Mouse (Mus musculus) heart, postnatal 4 days (tissue): ENCODE measurements at regions not wholly inside any gene's neighbourhood (a gene's known extent, or its start where the extent isn't known, plus 50 kb on each side); places are given as distances from the start of the nearest gene placed in this dataset.

Source experiments
- DNase-seq: peaks from one replicate; pipeline ENCODE4 v3.0.0; 2021

DNA sequence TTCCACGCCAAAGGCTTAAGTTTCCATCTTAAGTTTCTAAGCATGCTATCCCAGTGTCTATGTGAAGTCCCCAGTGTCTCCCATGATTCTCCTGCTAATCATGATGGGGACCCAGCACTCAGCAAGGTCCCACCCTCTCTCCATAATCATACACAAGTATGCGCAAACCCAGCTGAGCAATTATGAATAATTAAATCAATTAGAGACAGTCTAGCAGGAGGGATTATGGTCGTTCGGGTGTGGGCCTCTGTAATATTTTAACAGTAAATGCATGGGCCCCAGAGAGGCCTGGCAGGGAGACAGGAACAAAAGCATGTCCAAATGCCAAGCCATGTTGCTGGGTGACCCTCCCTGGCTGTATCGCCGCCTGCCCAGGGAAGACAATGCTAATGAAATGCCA lies 73.1 kb upstream of the Msx1 start:
- DNase-seq: no peak

- no peak for DNase-seq
These were observed 71.3 kb upstream of the Msx1 start for GRCm38 (mm10) chr5:37895441-37896336.

GRCm38 (mm10) chr5:37893639-37894550 lies 69.5 kb upstream of the Msx1 start:
- DNase-seq: peak; percentile 31

GRCm38 (mm10) chr5:37890641-37891040 lies 66.3 kb upstream of the Msx1 start:
- DNase-seq: no peak

- DNase-seq: peak; percentile 40
These were observed 55.4 kb upstream of the Msx1 start for GRCm38 (mm10) chr5:37879668-37880380.

GRCm38 (mm10) chr5:37876240-37876639 lies 51.9 kb upstream of the Msx1 start:
- no peak for DNase-seq

DNA sequence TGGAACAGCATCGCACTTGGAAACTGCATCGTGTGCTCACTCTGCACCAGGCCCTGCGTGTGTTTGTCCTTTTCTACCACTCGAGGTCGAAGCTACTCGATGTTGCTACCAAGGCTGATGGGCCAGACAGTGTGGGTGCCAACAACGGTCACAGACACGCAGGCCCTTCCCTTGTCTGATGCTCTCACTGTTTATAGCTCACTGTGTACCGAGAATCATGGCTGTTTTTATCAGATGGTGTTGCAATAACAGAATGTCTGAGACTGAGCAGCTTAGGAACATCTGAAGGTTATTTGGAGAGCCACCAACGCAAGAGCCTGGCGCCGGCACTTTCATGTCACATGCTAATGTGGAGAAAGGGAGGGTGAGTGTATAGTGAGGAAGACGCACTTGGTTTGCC lies 51.1 kb upstream of the Msx1 start:
- DNase-seq: no peak

GRCm38 (mm10) chr5:37874784-37875281 lies 50.5 kb upstream of the Msx1 start:
- peak; percentile 31 for DNase-seq
